Mouse (Mus musculus) intestine, embryonic 15.5 days (tissue): ENCODE results near the gene Jak1. TPM values are rescaled to one million over a fixed set of nuclear protein-coding genes. Genes with fewer than 3 reads are reported as not detected.
A peak's percentile ranks its signal among the peaks of the same experiment; 100 is the strongest.

Experiments used
- ATAC-seq: fragments of 200-750 bp; cut with Nextera tagmentation; 2 replicates; pipeline ENCODE4 v1.8.0; 2017; ENCODE audit warnings: moderate TSS enrichment, moderate library complexity
- H3K27ac ChIP-seq: fragments of 300-500 bp; sonication (generic); 2 replicates; pipeline ENCODE4 v1.5.1; 2015; ENCODE audit warnings: mild to moderate bottlenecking, inconsistent platforms
- H3K27me3 ChIP-seq: fragments of 300-500 bp; sonication (generic); replicated peaks from 2 replicates; pipeline ENCODE4 v1.6.1; 2015; ENCODE audit warnings: inconsistent platforms
- H3K36me3 ChIP-seq: fragments of 300-500 bp; sonication (generic); 2 replicates; pipeline ENCODE4 v1.6.1; 2015; ENCODE audit warnings: inconsistent platforms
- H3K4me1 ChIP-seq: fragments of 300-500 bp; sonication (generic); replicated peaks from 2 replicates; pipeline ENCODE4 v1.6.1; 2015; ENCODE audit warnings: inconsistent platforms
- H3K4me2 ChIP-seq: fragments of 300-500 bp; sonication (generic); replicated peaks from 2 replicates; pipeline ENCODE4 v1.6.1; 2015; ENCODE audit warnings: mild to moderate bottlenecking, inconsistent platforms
- H3K4me3 ChIP-seq: fragments of 300-500 bp; sonication (generic); replicated peaks from 2 replicates; pipeline ENCODE4 v1.5.1; 2015; ENCODE audit warnings: inconsistent platforms
- H3K9ac ChIP-seq: fragments of 300-500 bp; sonication (generic); 2 replicates; pipeline ENCODE4 v1.6.1; 2015; ENCODE audit warnings: inconsistent platforms
- H3K9me3 ChIP-seq: fragments of 300-500 bp; sonication (generic); 2 replicates; pipeline ENCODE4 v1.6.1; 2016; ENCODE audit warnings: inconsistent platforms
- WGBS: fragments of 180-500 bp; shearing (Covaris S2); methylation state at CpG from one replicate; pipeline ENCODE4 v1.1.7; 2015; 5-methylcytosine and 5-hydroxymethylcytosine counted together
- polyA plus RNA-seq: library from polyadenylated mRNA; unstranded; fragments of >200 nt; fragmentation: Nextera tagmentation; extraction: Ambion mirVana; gene quantifications from 2 replicates; pipeline ENCODE4 v1.2.1, GENCODE M21; 2015

Jak1 gene
- polyA plus RNA-seq, 1 experiment from 2014 or later, result 76.5 TPM

DNA sequence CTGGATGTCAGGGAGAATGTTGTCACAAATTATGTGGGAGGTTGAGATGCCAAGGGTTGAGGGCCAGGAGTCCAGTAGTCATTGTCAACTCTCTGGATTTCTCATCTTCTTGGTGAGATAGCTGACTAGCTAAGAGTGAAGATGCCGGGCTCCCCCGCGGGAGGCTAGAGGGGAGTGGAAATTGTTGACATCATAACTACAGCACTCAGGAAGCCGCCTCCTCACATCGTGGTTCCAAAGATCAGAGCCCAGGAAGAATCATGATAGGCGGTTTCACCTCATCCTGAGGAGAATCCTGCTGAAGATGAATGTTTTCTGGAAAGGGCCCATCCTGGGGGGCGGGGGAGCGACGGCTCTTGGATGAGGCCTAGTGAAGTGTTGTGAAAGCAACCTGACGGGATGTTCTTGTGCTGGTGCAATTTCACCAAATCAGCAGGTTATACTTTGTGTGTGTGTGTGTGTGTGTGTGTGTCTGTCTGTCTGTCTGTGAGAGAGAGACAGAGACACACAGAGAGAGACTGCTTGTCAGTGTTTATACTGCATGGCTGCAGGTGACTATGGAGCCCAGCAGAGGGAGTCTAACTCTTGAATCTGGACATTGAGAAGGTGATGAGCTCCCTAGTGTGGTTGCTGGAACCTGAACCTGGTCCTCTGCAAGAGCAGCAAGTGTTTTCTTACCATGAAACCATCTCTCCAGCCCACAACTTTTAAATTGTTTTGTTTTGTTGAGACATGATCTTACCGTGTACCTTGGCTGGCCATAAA lies 118.0 kb downstream of the Jak1 start:
- no peaks in the 10 kb centered on the region for H3K27me3 ChIP-seq
- H3K9me3 ChIP-seq, result no peaks in the 10 kb centered on the region
- ATAC-seq, result no peak
- no peak overlapping the region for H3K4me2 ChIP-seq
- H3K36me3 ChIP-seq, result peaks cover 7% of the 10 kb centered on the region; the same call in 1 of the 2 replicates
- WGBS, result 82% methylated on average over 11 of the region's 11 CpGs
- H3K27ac ChIP-seq, result no peak overlapping the region
- H3K4me3 ChIP-seq, result no peak overlapping the region
- H3K4me1 ChIP-seq, result no peaks in the 10 kb centered on the region
- H3K9ac ChIP-seq, result no peak overlapping the region

GRCm38 (mm10) chr4:101146047-101146745 lies 118.9 kb downstream of the Jak1 start:
- Histone ChIP-seq H3K36me3 (peaks cover 7% of the 10 kb centered on the region), H3K4me2 (no peak overlapping the region), H3K27ac (no peak overlapping the region), H3K4me3 (no peak overlapping the region), H3K9me3 (no peaks in the 10 kb centered on the region), H3K27me3 (no peaks in the 10 kb centered on the region), H3K4me1 (no peaks in the 10 kb centered on the region), H3K9ac (no peak overlapping the region)
- WGBS, result 37% methylated on average over 9 of the region's 9 CpGs
- 0 out of 2 replicates have a peak, but pooled peaks have one; percentile 45 for ATAC-seq

- ATAC-seq, result no peak
- Histone ChIP-seq H3K9ac (no peak overlapping the region), H3K4me1 (no peaks in the 10 kb centered on the region), H3K4me3 (no peak overlapping the region), H3K4me2 (no peak overlapping the region), H3K36me3 (peaks cover 4% of the 10 kb centered on the region), H3K9me3 (no peaks in the 10 kb centered on the region), H3K27ac (no peak overlapping the region), H3K27me3 (no peaks in the 10 kb centered on the region)
- 78% methylated on average over 7 of the region's 7 CpGs for WGBS
Observed at GRCm38 (mm10) chr4:101144790-101145189, 120.3 kb downstream of the Jak1 start.

DNA sequence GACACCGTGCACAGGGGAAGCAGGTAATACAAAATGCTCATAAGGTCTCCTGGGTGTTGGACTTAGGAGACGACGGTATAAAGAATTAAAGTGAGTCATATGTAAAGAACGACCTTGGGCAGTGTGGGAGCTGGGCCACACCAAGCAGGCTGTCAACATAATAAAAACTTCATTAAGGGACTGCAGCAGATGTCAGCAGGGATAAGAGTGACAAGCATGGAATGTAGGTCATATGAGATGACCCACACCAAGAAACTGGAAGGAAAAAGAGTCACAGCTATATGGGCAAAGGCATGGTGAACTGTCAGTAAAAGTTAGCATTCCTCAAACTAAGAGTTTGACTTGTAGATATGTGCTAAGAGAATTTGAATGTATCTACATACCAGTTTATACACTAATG lies 120.7 kb downstream of the Jak1 start:
- H3K4me3 ChIP-seq, result no peak overlapping the region
- ATAC-seq, result no peak
- H3K27me3 ChIP-seq, result no peaks in the 10 kb centered on the region
- no peak overlapping the region for H3K9ac ChIP-seq
- 69% methylated on average over 4 of the region's 4 CpGs for WGBS
- H3K36me3 ChIP-seq, result peaks cover 4% of the 10 kb centered on the region; the same call in 1 of the 2 replicates
- H3K9me3 ChIP-seq, result no peaks in the 10 kb centered on the region
- H3K27ac ChIP-seq, result no peak overlapping the region
- no peaks in the 10 kb centered on the region for H3K4me1 ChIP-seq
- no peak overlapping the region for H3K4me2 ChIP-seq

DNA sequence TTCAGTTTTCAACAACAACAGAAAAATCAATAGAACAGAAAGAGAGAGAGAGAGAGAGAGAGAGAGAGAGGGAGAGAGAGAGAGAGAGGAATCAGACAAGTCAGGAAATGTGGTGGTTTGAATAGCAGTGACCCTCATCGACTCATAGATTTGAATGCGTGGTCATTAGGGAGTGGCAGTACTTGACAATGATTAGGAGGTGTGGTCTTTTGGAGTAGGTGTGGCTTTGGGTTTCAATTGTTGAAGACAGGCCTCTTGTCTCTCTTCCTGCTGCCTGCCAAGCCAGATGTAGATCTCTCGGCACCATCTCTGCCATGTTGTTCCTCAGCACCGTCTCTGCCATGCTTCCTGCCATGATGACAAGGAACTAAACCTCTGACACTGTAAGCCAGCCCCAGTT lies 121.2 kb downstream of the Jak1 start:
- H3K4me3 ChIP-seq, result no peak overlapping the region

GRCm38 (mm10) chr4:101141768-101142167 lies 123.3 kb downstream of the Jak1 start:
- Histone ChIP-seq H3K9me3 (no peaks in the 10 kb centered on the region), H3K4me1 (no peaks in the 10 kb centered on the region), H3K9ac (no peak overlapping the region), H3K27me3 (no peaks in the 10 kb centered on the region), H3K4me3 (no peak overlapping the region), H3K4me2 (no peak overlapping the region), H3K36me3 (no peaks in the 10 kb centered on the region; the same call in 1 of the 2 replicates), H3K27ac (no peak overlapping the region)
- no peak for ATAC-seq
- WGBS, result 80% methylated on average over 5 of the region's 5 CpGs

More for the DNA sequence above, 121.2 kb downstream of the Jak1 start:
- 74% methylated on average over 4 of the region's 4 CpGs for WGBS
- Histone ChIP-seq H3K36me3 (peaks cover 4% of the 10 kb centered on the region; the same call in 1 of the 2 replicates), H3K9me3 (no peaks in the 10 kb centered on the region), H3K27me3 (no peaks in the 10 kb centered on the region), H3K27ac (no peak overlapping the region), H3K4me1 (no peaks in the 10 kb centered on the region), H3K9ac (no peak overlapping the region), H3K4me2 (no peak overlapping the region)
- ATAC-seq, result no peak

- Histone ChIP-seq H3K4me3 (no peak overlapping the region), H3K9me3 (no peaks in the 10 kb centered on the region), H3K36me3 (no peaks in the 10 kb centered on the region; the same call in 1 of the 2 replicates), H3K4me1 (no peaks in the 10 kb centered on the region), H3K9ac (no peak overlapping the region), H3K27ac (no peak overlapping the region), H3K4me2 (no peak overlapping the region), H3K27me3 (no peaks in the 10 kb centered on the region)
- 91% methylated on average over 11 of the region's 11 CpGs for WGBS
- ATAC-seq, result no peak
Observed at GRCm38 (mm10) chr4:101137975-101138374, 127.1 kb downstream of the Jak1 start.

DNA sequence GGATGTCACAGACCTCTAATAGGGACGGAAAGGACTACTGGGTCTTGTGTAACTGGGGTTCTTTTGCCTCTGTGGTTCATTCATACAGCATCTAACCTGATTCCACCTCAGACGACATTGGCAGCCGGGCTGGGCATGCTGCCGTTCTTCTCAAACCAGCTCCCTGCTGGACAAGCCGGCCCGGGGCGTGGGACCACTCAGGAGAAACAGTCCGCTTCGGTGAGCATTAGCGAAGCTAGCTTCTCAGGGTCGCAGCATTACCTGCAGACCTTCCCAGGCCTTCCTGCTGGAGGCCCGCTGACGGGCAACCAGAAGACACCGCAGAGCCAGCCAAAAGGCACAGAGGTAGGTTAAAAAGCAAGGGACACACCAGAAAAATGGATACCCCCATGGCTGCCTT lies 129.2 kb downstream of the Jak1 start:
- Histone ChIP-seq H3K9ac (no peak overlapping the region), H3K36me3 (no peaks in the 10 kb centered on the region), H3K9me3 (no peaks in the 10 kb centered on the region), H3K27me3 (no peaks in the 10 kb centered on the region), H3K27ac (no peak overlapping the region), H3K4me3 (no peak overlapping the region), H3K4me2 (no peak overlapping the region), H3K4me1 (no peaks in the 10 kb centered on the region)
- no peak for ATAC-seq
- WGBS, result 94% methylated on average over 14 of the region's 14 CpGs

GRCm38 (mm10) chr4:101135013-101135412 lies 130.1 kb downstream of the Jak1 start:
- 84% methylated on average over 8 of the region's 8 CpGs for WGBS
- no peak for ATAC-seq
- Histone ChIP-seq H3K4me1 (no peaks in the 10 kb centered on the region), H3K36me3 (no peaks in the 10 kb centered on the region), H3K27me3 (no peaks in the 10 kb centered on the region), H3K4me2 (no peak overlapping the region), H3K9ac (no peak overlapping the region), H3K4me3 (no peak overlapping the region), H3K9me3 (no peaks in the 10 kb centered on the region), H3K27ac (no peak overlapping the region)

DNA sequence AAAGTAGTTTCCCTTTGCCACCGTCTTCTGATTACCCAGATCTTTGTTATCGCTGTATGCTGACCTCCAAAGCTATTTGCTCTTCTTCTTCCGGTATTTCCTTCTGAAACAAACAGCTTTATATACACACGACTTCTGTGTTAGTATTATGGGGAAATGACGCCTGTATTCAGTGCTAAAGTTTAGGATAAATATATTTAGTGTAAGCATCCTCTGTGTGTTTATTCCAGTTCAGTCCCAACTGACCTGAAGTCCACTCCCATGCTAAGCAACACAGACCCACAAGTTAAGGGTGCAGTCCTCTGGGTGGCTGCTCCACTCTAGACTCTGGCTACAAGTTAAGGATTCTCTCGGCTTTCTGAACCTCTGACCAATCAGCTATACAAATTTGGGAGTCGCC lies 144.1 kb downstream of the Jak1 start:
- no peaks in the 10 kb centered on the region for H3K4me1 ChIP-seq
- 78% methylated on average over 7 of the region's 7 CpGs for WGBS
- no peaks in the 10 kb centered on the region for H3K27me3 ChIP-seq
- H3K4me3 ChIP-seq, result no peak overlapping the region
- no peaks in the 10 kb centered on the region for H3K9me3 ChIP-seq
- H3K9ac ChIP-seq, result no peak overlapping the region
- H3K36me3 ChIP-seq, result peaks cover 9% of the 10 kb centered on the region; the same call in 1 of the 2 replicates
- no peak overlapping the region for H3K4me2 ChIP-seq
- H3K27ac ChIP-seq, result no peak overlapping the region
- no peak for ATAC-seq

DNA sequence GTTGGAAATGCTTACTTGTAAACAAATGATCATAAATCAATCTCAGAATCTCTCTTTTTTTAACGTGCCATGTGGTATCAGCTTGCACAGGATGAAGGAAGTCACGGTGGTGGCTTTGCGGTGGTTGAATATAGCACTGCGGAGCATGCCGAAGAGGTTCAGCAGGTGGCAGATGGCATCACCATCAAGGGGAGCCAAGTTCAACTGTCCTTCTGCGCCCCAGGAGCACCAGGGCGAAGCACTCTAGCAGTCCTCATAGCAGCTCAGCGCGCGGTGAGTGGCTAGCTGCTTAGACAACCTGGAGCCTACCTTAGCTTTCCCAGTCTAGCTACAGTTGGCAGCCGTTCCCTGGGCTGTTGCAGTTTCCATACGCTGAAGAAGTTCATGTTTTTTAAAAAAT lies 158.0 kb downstream of the Jak1 start:
- Histone ChIP-seq H3K9ac (no peak overlapping the region), H3K4me2 (no peak overlapping the region), H3K4me3 (no peak overlapping the region), H3K36me3 (no peaks in the 10 kb centered on the region), H3K27me3 (no peaks in the 10 kb centered on the region), H3K9me3 (no peaks in the 10 kb centered on the region), H3K4me1 (no peaks in the 10 kb centered on the region), H3K27ac (no peak overlapping the region)
- 81% methylated on average over 12 of the region's 12 CpGs for WGBS
- ATAC-seq, result no peak
